Mouse (Mus musculus) CH12.LX (cell line): Measurements from ENCODE around the gene Mkln1.

ENCODE experiments used
- CTCF ChIP-seq, 2 experiments: IDR thresholded peaks in 1 of 2; conservative IDR thresholded peaks in 1 of 2; 2 replicates each; pipeline ENCODE4 v1.5.1; 2011 to 2012; ENCODE audit warnings: low read depth in 2 of 2, low read length in 2 of 2, improper control_type of control experiment in 1 of 2, inconsistent platforms in 1 of 2, mild to moderate bottlenecking in 1 of 2, moderate library complexity in 1 of 2
- E2F4 ChIP-seq: IDR thresholded peaks from 2 replicates; pipeline ENCODE4 v1.6.1; 2011; ENCODE audit warnings: low read depth, low read length, improper control_type of control experiment; ENCODE audit not compliant: insufficient replicate concordance
- ELF1 ChIP-seq: IDR thresholded peaks from 2 replicates; pipeline ENCODE4 v1.6.1; 2014; ENCODE audit warnings: low read depth, mild to moderate bottlenecking, inconsistent platforms, low read length, improper control_type of control experiment
- EP300 ChIP-seq: IDR thresholded peaks from 2 replicates; pipeline ENCODE4 v1.6.1; 2011; ENCODE audit warnings: low read length, improper control_type of control experiment
- MAZ ChIP-seq: IDR thresholded peaks from 2 replicates; pipeline ENCODE4 v1.6.1; 2012; ENCODE audit warnings: low read depth, mild to moderate bottlenecking, inconsistent platforms, low read length, improper control_type of control experiment, moderate library complexity
- MXI1 ChIP-seq: IDR thresholded peaks from 2 replicates; pipeline ENCODE4 v1.6.1; 2011; ENCODE audit warnings: mild to moderate bottlenecking, low read depth, low read length, improper control_type of control experiment
- NRF1 ChIP-seq: IDR thresholded peaks from 2 replicates; pipeline ENCODE4 v1.6.1; 2014; ENCODE audit warnings: low read depth, mild to moderate bottlenecking, inconsistent platforms, low read length, improper control_type of control experiment, moderate library complexity
- POLR2A ChIP-seq: IDR thresholded peaks from 2 replicates; pipeline ENCODE4 v1.6.1; 2011; ENCODE audit warnings: low read depth, mild to moderate bottlenecking, improper control_type of control experiment, low read length
- RCOR1 ChIP-seq: conservative IDR thresholded peaks from 2 replicates; pipeline ENCODE4 v1.6.1; 2012; ENCODE audit warnings: low read depth, mild to moderate bottlenecking, inconsistent platforms, low read length, improper control_type of control experiment
- USF1 ChIP-seq: IDR thresholded peaks from 2 replicates; pipeline ENCODE4 v1.6.1; 2014; ENCODE audit warnings: low read depth, mild to moderate bottlenecking, inconsistent platforms, low read length, improper control_type of control experiment

DNA sequence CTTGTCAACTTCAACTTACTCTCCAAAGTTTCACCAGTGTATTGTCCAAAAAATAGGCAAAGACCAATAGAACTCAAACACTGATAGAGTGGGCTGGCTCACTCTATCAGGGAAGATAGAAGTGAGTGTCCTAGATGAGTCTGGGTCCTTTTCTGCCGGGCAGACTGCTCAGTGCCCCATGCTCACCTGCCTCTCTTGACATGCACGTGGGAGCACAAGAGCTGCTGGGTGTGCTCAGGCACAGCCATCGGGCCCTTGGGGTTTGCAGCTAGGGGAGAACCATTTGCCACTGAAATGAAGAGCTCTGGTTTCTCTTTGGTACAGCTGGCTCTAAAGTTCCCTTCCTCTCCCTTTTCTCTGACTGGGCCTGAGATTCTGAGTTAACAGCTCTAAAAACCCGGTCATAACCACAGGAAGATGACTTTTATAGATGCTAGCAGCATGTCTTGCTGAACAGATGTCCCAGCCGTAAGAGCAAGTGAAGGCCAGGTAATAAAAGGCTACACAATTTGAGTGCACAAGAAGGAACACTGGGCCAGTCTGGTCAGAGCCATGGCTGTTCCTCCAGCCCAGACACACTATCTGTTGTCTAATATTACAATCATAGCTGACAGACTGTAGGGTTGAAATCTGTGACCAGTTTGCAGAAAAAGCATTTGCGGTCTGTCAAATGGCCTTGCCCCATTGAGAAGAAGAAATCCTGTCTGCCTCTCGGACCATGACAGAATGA lies 122.1 kb downstream of the Mkln1 start:
- TF ChIP-seq CTCF (conservative IDR thresholded peaks at IDR 0.05 in 1 of 2, IDR thresholded peaks at IDR 0.05 in 1 of 2; ENCODE audit: low read depth in 2 of 2, low read length in 2 of 2) (no peak), E2F4 (no peak), MAZ (no peak), MXI1 (no peak), ELF1 (no peak), RCOR1 (no peak), NRF1 (no peak), EP300 (no peak), POLR2A (no peak), USF1 (no peak)
